Mouse (Mus musculus) CH12.LX (cell line): Measurements from ENCODE around the gene Stk17b. TPM values are rescaled to one million over a fixed set of nuclear protein-coding genes. Genes with fewer than 3 reads are reported as not detected.

Source experiments
- DNase-seq: peaks from one replicate; pipeline ENCODE4 v3.0.0-alpha.2; 2013; ENCODE audit errors: extremely low read depth
- H3K27ac ChIP-seq: 2 replicates; pipeline ENCODE4 v1.5.1; 2012; ENCODE audit warnings: low read depth, mild to moderate bottlenecking, control low read depth, moderate library complexity; ENCODE audit not compliant: insufficient read depth
- H3K27me3 ChIP-seq: replicated peaks from 2 replicates; pipeline ENCODE3; 2012; ENCODE audit warnings: inconsistent platforms
- H3K36me3 ChIP-seq, 2 experiments: replicated peaks in 1 of 2; 2 replicates each; pipeline versions ENCODE3 to v1.6.1; 2012; ENCODE audit warnings: inconsistent platforms in 1 of 2, low read length in 1 of 2, mild to moderate bottlenecking in 1 of 2, mixed read lengths in 1 of 2, moderate library complexity in 1 of 2; ENCODE audit not compliant: control insufficient read depth in 1 of 2, insufficient read depth in 1 of 2
- H3K4me1 ChIP-seq, 2 experiments: 2 replicates each; pipeline ENCODE4 v1.6.1; 2012; ENCODE audit warnings: inconsistent platforms in 1 of 2, moderate library complexity in 1 of 2; ENCODE audit not compliant: insufficient read depth in 2 of 2, control insufficient read depth in 1 of 2
- H3K4me2 ChIP-seq: 2 replicates; pipeline ENCODE4 v1.6.1; 2012; ENCODE audit warnings: low read depth, mild to moderate bottlenecking, control low read depth; ENCODE audit not compliant: poor library complexity, insufficient read depth, severe bottlenecking
- H3K4me3 ChIP-seq, 3 experiments: fragments of 150-350 bp in 1 of 3; sonication (generic) in 1 of 3; replicated peaks in 1 of 3; 2 replicates each; pipeline versions ENCODE3 to v1.5.1; 2011 to 2012; ENCODE audit warnings: low read depth in 2 of 3, low read length in 2 of 3, mild to moderate bottlenecking in 2 of 3, moderate library complexity in 2 of 3, control low read depth in 1 of 3, improper control_type of control experiment in 1 of 3, inconsistent platforms in 1 of 3, mixed read lengths in 1 of 3; ENCODE audit not compliant: poor library complexity in 1 of 3
- H3K79me2 ChIP-seq: replicated peaks from 2 replicates; pipeline ENCODE4 v1.6.1; 2012; ENCODE audit warnings: mild to moderate bottlenecking, moderate library complexity; ENCODE audit not compliant: control insufficient read depth, poor library complexity, insufficient read depth, severe bottlenecking; ENCODE audit errors: extremely low read depth
- H3K9ac ChIP-seq: 2 replicates; pipeline ENCODE4 v1.6.1; 2012; ENCODE audit warnings: low read depth, mild to moderate bottlenecking, control low read depth, moderate library complexity; ENCODE audit not compliant: insufficient read depth
- H3K9me3 ChIP-seq: replicated peaks from 2 replicates; pipeline ENCODE3; 2012; ENCODE audit warnings: low read length, inconsistent platforms, mixed read lengths
- CHD1 ChIP-seq: IDR thresholded peaks from 2 replicates; pipeline ENCODE4 v1.6.1; 2012; ENCODE audit warnings: low read depth, low read length, improper control_type of control experiment, inconsistent platforms
- ELF1 ChIP-seq: IDR thresholded peaks from 2 replicates; pipeline ENCODE4 v1.6.1; 2014; ENCODE audit warnings: low read depth, mild to moderate bottlenecking, inconsistent platforms, low read length, improper control_type of control experiment
- EP300 ChIP-seq: IDR thresholded peaks from 2 replicates; pipeline ENCODE4 v1.6.1; 2011; ENCODE audit warnings: low read length, improper control_type of control experiment
- ETS1 ChIP-seq: conservative IDR thresholded peaks from 2 replicates; pipeline ENCODE4 v1.6.1; 2012; ENCODE audit warnings: low read depth, mild to moderate bottlenecking, inconsistent platforms, low read length, improper control_type of control experiment, moderate library complexity
- GABPA ChIP-seq: IDR thresholded peaks from 2 replicates; pipeline ENCODE4 v1.6.1; 2012; ENCODE audit warnings: low read depth, low read length, improper control_type of control experiment, inconsistent platforms; ENCODE audit not compliant: insufficient replicate concordance
- HCFC1 ChIP-seq: IDR thresholded peaks from 2 replicates; pipeline ENCODE4 v1.6.1; 2012; ENCODE audit warnings: low read depth, mild to moderate bottlenecking, inconsistent platforms, low read length, improper control_type of control experiment
- IRF4 ChIP-seq: IDR thresholded peaks from 2 replicates; pipeline ENCODE4 v1.6.1; 2014; ENCODE audit warnings: low read depth, mild to moderate bottlenecking, inconsistent platforms, low read length, improper control_type of control experiment
- MAFK ChIP-seq: IDR thresholded peaks from 2 replicates; pipeline ENCODE4 v1.6.1; 2011; ENCODE audit warnings: low read length, improper control_type of control experiment; ENCODE audit not compliant: insufficient replicate concordance
- MAX ChIP-seq: IDR thresholded peaks from 2 replicates; pipeline ENCODE4 v1.6.1; 2011; ENCODE audit warnings: low read length, improper control_type of control experiment
- MEF2A ChIP-seq: IDR thresholded peaks from 2 replicates; pipeline ENCODE4 v1.6.1; 2014; ENCODE audit warnings: low read depth, mild to moderate bottlenecking, inconsistent platforms, low read length, improper control_type of control experiment, borderline replicate concordance
- PAX5 ChIP-seq: IDR thresholded peaks from 2 replicates; pipeline ENCODE4 v1.6.1; 2012; ENCODE audit warnings: low read length, inconsistent platforms, mixed read lengths
- POLR2AphosphoS2 ChIP-seq: IDR thresholded peaks from 2 replicates; pipeline ENCODE4 v1.6.1; 2011; ENCODE audit warnings: low read depth, low read length, improper control_type of control experiment
- TBP ChIP-seq: conservative IDR thresholded peaks from 2 replicates; pipeline ENCODE4 v1.6.1; 2011; ENCODE audit warnings: low read depth, low read length, improper control_type of control experiment
- UBTF ChIP-seq: IDR thresholded peaks from 2 replicates; pipeline ENCODE4 v1.6.1; 2012; ENCODE audit warnings: low read depth, mild to moderate bottlenecking, inconsistent platforms, low read length, improper control_type of control experiment, moderate library complexity
- USF1 ChIP-seq: IDR thresholded peaks from 2 replicates; pipeline ENCODE4 v1.6.1; 2014; ENCODE audit warnings: low read depth, mild to moderate bottlenecking, inconsistent platforms, low read length, improper control_type of control experiment
- ZC3H11A ChIP-seq: IDR thresholded peaks from 2 replicates; pipeline ENCODE4 v1.6.1; 2012; ENCODE audit warnings: low read depth, mild to moderate bottlenecking, inconsistent platforms, low read length, improper control_type of control experiment
- ZKSCAN1 ChIP-seq: IDR thresholded peaks from 2 replicates; pipeline ENCODE4 v1.6.1; 2012; ENCODE audit warnings: low read depth, inconsistent platforms, low read length, improper control_type of control experiment, borderline replicate concordance
- dilution Hi-C: fragments of 300-500 bp; cut with MboI; formaldehyde crosslinking; loops from 2 replicates; pipeline ENCODE4 v1.14.3; 2020; ENCODE audit warnings: low sequenced_read_pairs; ENCODE audit not compliant: extremely low pct_unique_long_range_greater_than_20kb, extremely low pct_ligation_motif_present
- in situ Hi-C: fragments of 300-500 bp; cut with MboI; formaldehyde crosslinking; loops from 3 replicates; pipeline ENCODE4 v1.14.3; 2019; ENCODE audit warnings: low sequenced_read_pairs, low pct_ligation_motif_present, low pct_unique_long_range_greater_than_20kb, mixed read lengths
- polyA plus RNA-seq: library from polyadenylated mRNA; unstranded; fragments of >175 nt; gene quantifications from 2 replicates; pipeline ENCODE4 v1.2.1, GENCODE M21; 2012; ENCODE audit warnings: low read depth; ENCODE audit not compliant: insufficient read length
- total RNA-seq, 2 experiments: library from RNA; depleted of rRNA; stranded (reverse); fragments of 300-350 nt in 1 of 2; fragments of >200 nt in 1 of 2; gene quantifications; 2 replicates each; pipeline ENCODE4 v1.2.3; 2012 to 2014

The Stk17b gene
- total and polyA plus RNA-seq, 3 experiments = 25.2 to 58.6 (median 46.3) TPM

DNA sequence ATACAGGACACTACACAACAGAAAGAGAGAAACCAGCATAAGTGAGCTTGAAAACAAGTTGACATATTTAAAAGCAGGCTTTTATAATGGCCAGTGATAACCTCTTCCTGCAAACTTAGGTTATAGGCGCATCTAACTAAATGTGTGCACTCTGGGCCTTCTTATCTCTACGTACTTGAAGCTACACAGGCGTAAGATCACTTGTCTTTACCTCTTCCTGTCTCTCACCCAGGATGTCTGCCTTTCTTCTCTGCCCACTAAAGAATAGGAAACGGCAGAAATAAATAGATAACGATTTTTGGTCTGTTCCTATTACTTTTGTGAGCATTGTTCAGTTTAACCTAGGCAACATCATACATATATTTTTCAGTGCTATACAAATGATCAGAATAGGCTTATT, 12.1 kb upstream of the Stk17b start:
- dilution Hi-C loops (no loop called here), in situ Hi-C loops (loop anchor here (25.0 kb wide), 1 partner anchor 90 kb away; no protein-coding TSS in a partner anchor)
- no peaks in the 10 kb centered on the region for H3K79me2 ChIP-seq
- no peaks in the 10 kb centered on the region for H3K27me3 ChIP-seq
- no peak for DNase-seq
- H3K36me3 ChIP-seq = no peaks in the 10 kb centered on the region
- no peak overlapping the region for H3K4me2 ChIP-seq
- TF ChIP-seq PAX5 (no peak), CHD1 (no peak), EP300 (no peak), HCFC1 (no peak), IRF4 (no peak)
- H3K9me3 ChIP-seq = peaks cover 2% of the 10 kb centered on the region
- no peak overlapping the region for H3K27ac ChIP-seq
- no peak overlapping the region for H3K9ac ChIP-seq
- peaks cover 5 to 17% of the 10 kb centered on the region in 2 experiments; a peak in 3 of 4 replicates for H3K4me1 ChIP-seq
- H3K4me3 ChIP-seq = no peak overlapping the region

- H3K9ac ChIP-seq = no peak overlapping the region
- no peaks in the 10 kb centered on the region for H3K27me3 ChIP-seq
- peaks cover 3% of the 10 kb centered on the region for H3K9me3 ChIP-seq
- TF ChIP-seq POLR2AphosphoS2 = no peak
- TF ChIP-seq ETS1 = no peak
- no peak for TF ChIP-seq USF1
- no peak for TF ChIP-seq TBP
- no peak for TF ChIP-seq GABPA
- TF ChIP-seq ELF1 = no peak
- TF ChIP-seq MAX = no peak
- TF ChIP-seq ZC3H11A = no peak
- TF ChIP-seq MEF2A = no peak
- TF ChIP-seq ZKSCAN1 = no peak
- no peak for TF ChIP-seq UBTF
- no peak for TF ChIP-seq MAFK
- TF ChIP-seq, all 38 proteins: peak for 0
- Histone ChIP-seq H3K4me3 (no peak overlapping the region), H3K27ac (no peak overlapping the region), H3K4me1 (peaks cover 13 to 25% of the 10 kb centered on the region in 2 experiments), H3K79me2 (no peaks in the 10 kb centered on the region), H3K36me3 (no peaks in the 10 kb centered on the region), H3K4me2 (no peak overlapping the region)
- dilution Hi-C loops (no loop called here), in situ Hi-C loops (loop anchor here (25.0 kb wide), 1 partner anchor 91 kb away; no protein-coding TSS in a partner anchor)
- no peak for DNase-seq
Observed at GRCm38 (mm10) chr1:53796271-53796670, 11.2 kb upstream of the Stk17b start.
